Mouse (Mus musculus) gonadal fat pad, adult 2 months (tissue): ENCODE measurements around the gene Ncf2. TPM values are rescaled to one million over a fixed set of nuclear protein-coding genes. Genes with fewer than 3 reads are reported as not detected.

Experiments used
- DNase-seq: peaks from one replicate; pipeline ENCODE4 v3.0.0-alpha.2; 2012; ENCODE audit warnings: low read depth
- polyA plus RNA-seq: library from polyadenylated mRNA; depleted of rRNA; stranded (reverse); fragments of >200 nt; gene quantifications from 2 replicates; pipeline ENCODE4 v1.2.3, GENCODE M21; 2012

Ncf2 gene
- polyA plus RNA-seq, 1 experiment, result 65.7 TPM

GRCm38 (mm10) chr1:152796683-152797263, 3.2 kb upstream of the Ncf2 start:
- no peak for DNase-seq

GRCm38 (mm10) chr1:152798125-152798524, 1.9 kb upstream of the Ncf2 start:
- no peak for DNase-seq

GRCm38 (mm10) chr1:152800633-152801176, 711 bp downstream of the Ncf2 start:
- DNase-seq, result no peak

- DNase-seq, result no peak
These were observed 4.9 kb downstream of the Ncf2 start for GRCm38 (mm10) chr1:152804907-152805306.

- DNase-seq, result no peak
These were observed 7.8 kb downstream of the Ncf2 start for GRCm38 (mm10) chr1:152807619-152808391.

GRCm38 (mm10) chr1:152808392-152808680, 8.3 kb downstream of the Ncf2 start:
- DNase-seq, result no peak

GRCm38 (mm10) chr1:152809541-152810252, 9.7 kb downstream of the Ncf2 start:
- DNase-seq, result no peak

GRCm38 (mm10) chr1:152810533-152811439, 10.8 kb downstream of the Ncf2 start:
- DNase-seq, result no peak

GRCm38 (mm10) chr1:152815265-152815701, 15.3 kb downstream of the Ncf2 start:
- no peak for DNase-seq

GRCm38 (mm10) chr1:152817027-152817769, 17.2 kb downstream of the Ncf2 start:
- DNase-seq, result no peak

- no peak for DNase-seq
These were observed 17.8 kb downstream of the Ncf2 start for GRCm38 (mm10) chr1:152817794-152818193.

GRCm38 (mm10) chr1:152819558-152819957, 19.6 kb downstream of the Ncf2 start:
- DNase-seq, result no peak

- DNase-seq, result no peak
These were observed 21.1 kb downstream of the Ncf2 start for GRCm38 (mm10) chr1:152820911-152821695.

GRCm38 (mm10) chr1:152821746-152822145, 21.8 kb downstream of the Ncf2 start:
- no peak for DNase-seq

- no peak for DNase-seq
These were observed 24.2 kb downstream of the Ncf2 start for GRCm38 (mm10) chr1:152824206-152824605.

GRCm38 (mm10) chr1:152826446-152826845, 26.5 kb downstream of the Ncf2 start:
- DNase-seq, result no peak

GRCm38 (mm10) chr1:152828168-152828567, 28.2 kb downstream of the Ncf2 start:
- no peak for DNase-seq

GRCm38 (mm10) chr1:152828637-152829355, 28.8 kb downstream of the Ncf2 start:
- DNase-seq, result no peak

GRCm38 (mm10) chr1:152830054-152830453, 30.1 kb downstream of the Ncf2 start:
- no peak for DNase-seq
